Mouse (Mus musculus) liver, embryonic 12.5 days (tissue): ENCODE measurements around the gene Prss8. TPM values are rescaled to one million over a fixed set of nuclear protein-coding genes. Genes with fewer than 3 reads are reported as not detected.

Experiments
- ATAC-seq: fragments of 200-750 bp; cut with Nextera tagmentation; 2 replicates; pipeline ENCODE4 v1.8.0; 2017; ENCODE audit warnings: moderate number of reproducible peaks, mild to moderate bottlenecking, moderate library complexity
- H3K27ac ChIP-seq: fragments of 300-500 bp; sonication (generic); 2 replicates; pipeline ENCODE4 v1.5.1; 2016; ENCODE audit warnings: mild to moderate bottlenecking
- H3K27me3 ChIP-seq: fragments of 300-500 bp; sonication (generic); replicated peaks from 2 replicates; pipeline ENCODE4 v1.6.1; 2016; ENCODE audit warnings: mild to moderate bottlenecking, moderate library complexity
- H3K36me3 ChIP-seq: fragments of 300-500 bp; sonication (generic); 2 replicates; pipeline ENCODE4 v1.6.1; 2016; ENCODE audit warnings: mild to moderate bottlenecking, moderate library complexity
- H3K4me1 ChIP-seq: fragments of 300-500 bp; sonication (generic); 2 replicates; pipeline ENCODE4 v1.6.1; 2016
- H3K4me2 ChIP-seq: fragments of 300-500 bp; sonication (generic); 2 replicates; pipeline ENCODE4 v1.6.1; 2016; ENCODE audit warnings: mild to moderate bottlenecking, moderate library complexity
- H3K4me3 ChIP-seq: fragments of 300-500 bp; sonication (generic); 2 replicates; pipeline ENCODE4 v1.5.1; 2016; ENCODE audit warnings: mild to moderate bottlenecking, moderate library complexity
- H3K9ac ChIP-seq: fragments of 300-500 bp; sonication (generic); 2 replicates; pipeline ENCODE4 v1.6.1; 2016; ENCODE audit warnings: mild to moderate bottlenecking, moderate library complexity
- H3K9me3 ChIP-seq: fragments of 300-500 bp; sonication (generic); replicated peaks from 2 replicates; pipeline ENCODE4 v1.6.1; 2016; ENCODE audit warnings: mild to moderate bottlenecking, moderate library complexity
- WGBS: fragments of 180-500 bp; shearing (Covaris S2); methylation state at CpG from one replicate; pipeline ENCODE4 v1.1.7; 2016; ENCODE audit not compliant: insufficient replicate concordance; 5-methylcytosine and 5-hydroxymethylcytosine counted together
- polyA plus RNA-seq: library from polyadenylated mRNA; unstranded; fragments of >200 nt; fragmentation: Nextera tagmentation; extraction: Ambion mirVana; gene quantifications from 2 replicates; pipeline ENCODE4 v1.2.1, GENCODE M21; 2016

Gene Prss8
- polyA plus RNA-seq, 1 experiment from 2014 or later = 4.4 TPM

GRCm38 (mm10) chr7:127887781-127888180 is 42.1 kb downstream of the Prss8 start:
- WGBS = 72% methylated on average over 3 of the region's 3 CpGs
- H3K36me3 ChIP-seq = peaks cover 91% of the 10 kb centered on the region

GRCm38 (mm10) chr7:127887191-127887590 is 42.7 kb downstream of the Prss8 start:
- Histone ChIP-seq H3K9me3 (peaks cover 9% of the 10 kb centered on the region), H3K4me1 (peaks cover 34% of the 10 kb centered on the region), H3K27me3 (no peaks in the 10 kb centered on the region), H3K4me3 (no peak overlapping the region), H3K4me2 (no peak overlapping the region), H3K9ac (no peak overlapping the region), H3K36me3 (peaks cover 91% of the 10 kb centered on the region), H3K27ac (no peak overlapping the region)
- ATAC-seq = no peak
- 87% methylated on average over 8 of the region's 8 CpGs for WGBS

More at GRCm38 (mm10) chr7:127887781-127888180, 42.1 kb downstream of the Prss8 start:
- Histone ChIP-seq H3K4me2 (no peak overlapping the region), H3K9me3 (peaks cover 3% of the 10 kb centered on the region; the same call in 1 of the 2 replicates), H3K27ac (no peak overlapping the region), H3K9ac (no peak overlapping the region), H3K4me1 (peaks cover 34% of the 10 kb centered on the region), H3K4me3 (no peak overlapping the region), H3K27me3 (no peaks in the 10 kb centered on the region)
- no peak for ATAC-seq

GRCm38 (mm10) chr7:127886551-127886950 is 43.4 kb downstream of the Prss8 start:
- Histone ChIP-seq H3K27ac (no peak overlapping the region), H3K4me2 (no peak overlapping the region), H3K4me1 (peaks cover 34% of the 10 kb centered on the region), H3K9me3 (peaks cover 15% of the 10 kb centered on the region), H3K4me3 (no peak overlapping the region), H3K9ac (no peak overlapping the region), H3K27me3 (no peaks in the 10 kb centered on the region), H3K36me3 (peaks cover 94% of the 10 kb centered on the region)
- WGBS = 89% methylated on average over 6 of the region's 6 CpGs
- no peak for ATAC-seq

- H3K4me2 ChIP-seq = no peak overlapping the region
- peaks cover 21% of the 10 kb centered on the region for H3K9me3 ChIP-seq
- H3K4me3 ChIP-seq = no peak overlapping the region
- peaks cover 34% of the 10 kb centered on the region for H3K4me1 ChIP-seq
- ATAC-seq = no peak
- peaks cover 100% of the 10 kb centered on the region for H3K36me3 ChIP-seq
- no peak overlapping the region for H3K9ac ChIP-seq
- H3K27me3 ChIP-seq = no peaks in the 10 kb centered on the region
- H3K27ac ChIP-seq = no peak overlapping the region
- WGBS = 56% methylated on average over 6 of the region's 6 CpGs
Measured at GRCm38 (mm10) chr7:127885951-127886350, 44.0 kb downstream of the Prss8 start.

- ATAC-seq = no peak
- H3K9me3 ChIP-seq = peaks cover 53% of the 10 kb centered on the region
- WGBS = 87% methylated on average over 12 of the region's 12 CpGs
Measured at GRCm38 (mm10) chr7:127880431-127880830, 49.5 kb downstream of the Prss8 start.

GRCm38 (mm10) chr7:127879301-127879700 is 50.6 kb downstream of the Prss8 start:
- Histone ChIP-seq H3K27me3 (no peaks in the 10 kb centered on the region), H3K9me3 (peaks cover 53% of the 10 kb centered on the region), H3K9ac (no peak overlapping the region), H3K4me1 (peaks cover 32% of the 10 kb centered on the region), H3K27ac (no peak overlapping the region), H3K4me2 (no peak overlapping the region), H3K4me3 (no peak overlapping the region), H3K36me3 (peaks cover 69% of the 10 kb centered on the region)
- ATAC-seq = no peak
- 91% methylated on average over 9 of the region's 9 CpGs for WGBS

More at GRCm38 (mm10) chr7:127880431-127880830, 49.5 kb downstream of the Prss8 start:
- Histone ChIP-seq H3K36me3 (peaks cover 80% of the 10 kb centered on the region), H3K9ac (no peak overlapping the region), H3K27me3 (no peaks in the 10 kb centered on the region), H3K4me3 (no peak overlapping the region), H3K4me1 (peaks cover 34% of the 10 kb centered on the region), H3K27ac (no peak overlapping the region), H3K4me2 (no peak overlapping the region)

- H3K27ac ChIP-seq = peak within 1 kb of the TSS; percentile 97
- H3K4me1 ChIP-seq = peaks cover 42% of the 10 kb centered on the region
- ATAC-seq = peak; percentile 76
- peaks cover 62% of the 10 kb centered on the region for H3K36me3 ChIP-seq
- peak within 1 kb of the TSS; percentile 97 for H3K4me3 ChIP-seq
- H3K9ac ChIP-seq = peak within 1 kb of the TSS; percentile 98
- under 1% methylated on average over 60 of the region's 60 CpGs for WGBS
- peak within 1 kb of the TSS; percentile 89 for H3K4me2 ChIP-seq
- peaks cover 40% of the 10 kb centered on the region for H3K9me3 ChIP-seq
- H3K27me3 ChIP-seq = no peaks in the 10 kb centered on the region
Measured at GRCm38 (mm10) chr7:127876467-127877348, 53.2 kb downstream of the Prss8 start, which contains the start of gene Zfp668. TSS of gene Zfp668 (minus strand) at chr7:127876828.

GRCm38 (mm10) chr7:127876041-127876466 is 53.9 kb downstream of the Prss8 start, which contains the start of gene Zfp646:
TSS of gene Zfp646 (plus strand) at chr7:127876221.
- Histone ChIP-seq H3K4me1 (peaks cover 45% of the 10 kb centered on the region), H3K4me3 (peak within 1 kb of the TSS; percentile 97), H3K9ac (peak within 1 kb of the TSS; percentile 98), H3K4me2 (peak within 1 kb of the TSS; percentile 89), H3K36me3 (peaks cover 61% of the 10 kb centered on the region), H3K27me3 (no peaks in the 10 kb centered on the region), H3K27ac (peak within 1 kb of the TSS; percentile 97), H3K9me3 (peaks cover 33% of the 10 kb centered on the region)
- peak; percentile 82 for ATAC-seq
- under 1% methylated on average over 41 of the region's 41 CpGs for WGBS

Other genes with a start within 250 kb of the Prss8 start
- 40.6 and 43.6 TPM in 2 replicates for gene Bcl7c, start 221.2 kb downstream of the Prss8 start, polyA plus RNA-seq
- 3.6 and 4.6 TPM in 2 replicates for gene Ctf1, start 217.4 kb downstream of the Prss8 start, polyA plus RNA-seq
- gene Ctf2, start 197.9 kb downstream of the Prss8 start, polyA plus RNA-seq = 0.13 and 0.26 TPM in 2 replicates
- gene Fbxl19, start 185.6 kb downstream of the Prss8 start, polyA plus RNA-seq = 3.7 TPM in 2 replicates
- 14.8 and 15.0 TPM in 2 replicates for gene Orai3, start 160.3 kb downstream of the Prss8 start, polyA plus RNA-seq
- gene Setd1a, start 153.4 kb downstream of the Prss8 start, polyA plus RNA-seq = 13.1 and 13.7 TPM in 2 replicates
- gene Gm49388, start 144.5 kb downstream of the Prss8 start, polyA plus RNA-seq = not detected in 2 replicates
- 28.0 and 29.8 TPM in 2 replicates for gene Hsd3b7, start 129.5 kb downstream of the Prss8 start, polyA plus RNA-seq
- 19.0 and 21.1 TPM in 2 replicates for gene Stx4a, start 105.8 kb downstream of the Prss8 start, polyA plus RNA-seq
- 0.20 and 0.56 TPM in 2 replicates for gene Stx1b, start 105.6 kb downstream of the Prss8 start, polyA plus RNA-seq
- gene Zfp646, start 53.9 kb downstream of the Prss8 start, polyA plus RNA-seq = 8.6 and 9.1 TPM in 2 replicates
- gene Zfp668, start 53.3 kb downstream of the Prss8 start, polyA plus RNA-seq = 11.2 and 11.3 TPM in 2 replicates
- 0.26 and 0.49 TPM in 2 replicates for gene Prss53, start 39.1 kb downstream of the Prss8 start, polyA plus RNA-seq
- not detected in 2 replicates for gene Gm21974, start 34.6 kb downstream of the Prss8 start, polyA plus RNA-seq
- 75.0 and 80.3 TPM in 2 replicates for gene Vkorc1, start 34.5 kb downstream of the Prss8 start, polyA plus RNA-seq
- gene Bckdk, start 26.0 kb downstream of the Prss8 start, polyA plus RNA-seq = 81.3 and 82.2 TPM in 2 replicates
- gene Kat8, start 17.6 kb downstream of the Prss8 start, polyA plus RNA-seq = 29.5 and 31.0 TPM in 2 replicates
- 3.9 and 5.1 TPM in 2 replicates for gene Prss36, start 16.6 kb upstream of the Prss8 start, polyA plus RNA-seq
- 217 and 225 TPM in 2 replicates for gene Fus, start 37.4 kb upstream of the Prss8 start, polyA plus RNA-seq
- 32.9 and 33.8 TPM in 2 replicates for gene Pycard, start 63.8 kb upstream of the Prss8 start, polyA plus RNA-seq
- not detected in 2 replicates for gene Trim72, start 73.8 kb upstream of the Prss8 start, polyA plus RNA-seq
- 2.1 and 2.2 TPM in 2 replicates for gene Itgam, start 132.5 kb upstream of the Prss8 start, polyA plus RNA-seq
- gene Gm49368, start 132.6 kb upstream of the Prss8 start, polyA plus RNA-seq = not detected in 2 replicates
- 0.17 and 0.19 TPM in 2 replicates for gene Itgax, start 199.4 kb upstream of the Prss8 start, polyA plus RNA-seq
- 0.08 TPM in 1 of 2 replicates, not detected in the other for gene Itgad, start 224.3 kb upstream of the Prss8 start, polyA plus RNA-seq